Mouse (Mus musculus) fibroblast of lung, adult 2 months (primary cell): ENCODE results near the gene Tmem132b.

Experiments used
- DNase-seq: peaks from one replicate; pipeline ENCODE4 v3.0.0-alpha.2; 2011; ENCODE audit warnings: low read depth

The Tmem132b gene

GRCm38 (mm10) chr5:125675623-125676022, 144.0 kb downstream of the Tmem132b start:
- no peak for DNase-seq

GRCm38 (mm10) chr5:125676025-125676623, 144.6 kb downstream of the Tmem132b start:
- DNase-seq = no peak

DNA sequence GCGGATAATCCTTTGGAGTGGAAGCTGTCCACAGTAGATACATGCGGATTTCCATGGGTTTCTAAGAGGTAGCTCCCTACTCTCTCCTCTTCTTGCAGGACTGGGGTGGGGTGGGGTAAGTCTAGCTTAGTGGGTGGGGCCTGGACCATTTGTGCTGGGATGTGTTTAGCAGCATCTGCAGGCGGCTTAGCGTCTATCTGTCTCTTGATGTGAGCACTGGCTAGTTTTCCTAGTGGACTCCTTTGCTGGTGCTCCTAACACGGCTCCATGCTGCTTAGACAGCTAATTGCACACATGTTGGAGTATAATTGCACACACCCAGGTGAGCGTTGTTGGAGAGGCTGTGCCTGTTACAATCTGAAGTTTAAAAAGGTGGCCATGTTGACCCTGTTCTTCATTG, 149.3 kb downstream of the Tmem132b start:
- DNase-seq = no peak

- DNase-seq = no peak
Measured at GRCm38 (mm10) chr5:125683491-125683890, 151.9 kb downstream of the Tmem132b start.

DNA sequence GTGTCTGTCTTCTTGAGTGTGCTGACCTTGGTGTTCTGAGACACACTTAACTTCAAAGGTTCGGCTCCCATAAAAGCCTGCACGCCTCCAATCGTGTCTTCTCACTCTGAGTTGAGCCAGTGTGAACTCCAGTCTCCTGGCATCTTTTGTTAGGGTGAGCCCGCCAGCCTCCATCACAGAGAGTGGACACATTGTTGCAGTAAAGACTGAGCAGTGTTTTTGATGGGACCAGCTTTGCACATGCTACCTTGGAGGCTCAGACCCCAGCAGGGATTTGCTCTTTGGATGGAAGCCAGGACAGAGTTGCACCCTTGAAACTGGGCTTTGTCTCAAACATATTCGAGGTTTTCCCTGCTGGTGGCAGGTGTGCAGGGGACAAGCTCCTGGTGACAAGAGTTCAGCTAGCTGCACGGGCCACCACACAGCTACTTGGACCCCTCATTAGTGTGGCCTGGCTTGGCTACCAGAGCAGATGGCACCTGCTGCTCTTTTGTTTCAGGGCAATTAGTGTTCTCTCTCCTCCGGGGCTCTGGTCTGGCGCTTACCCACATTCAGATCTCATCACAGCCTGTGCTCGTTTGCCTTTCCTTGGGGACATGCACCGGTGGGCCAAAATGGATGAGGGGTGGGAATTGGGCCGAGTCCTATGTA, 154.2 kb downstream of the Tmem132b start:
- no peak for DNase-seq

DNA sequence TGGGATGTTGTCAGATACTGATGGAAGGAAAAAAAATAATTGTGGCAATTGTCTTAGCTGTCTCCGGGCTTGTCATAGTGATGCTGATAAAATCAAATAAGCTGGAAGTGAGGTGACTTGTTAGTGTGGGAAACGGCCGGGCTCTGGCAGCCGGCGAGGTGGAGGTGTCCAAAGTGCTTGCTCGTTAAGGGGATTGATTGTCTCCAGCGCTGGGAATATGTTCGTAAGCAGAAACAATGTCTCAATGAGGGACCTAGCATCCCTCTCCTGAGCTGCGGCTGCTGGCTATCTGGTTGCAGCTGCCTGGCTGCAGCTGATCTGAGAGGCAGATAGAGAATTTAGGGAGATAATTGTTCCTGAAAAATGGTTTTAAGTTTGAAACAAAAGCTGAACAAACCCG, 161.0 kb downstream of the Tmem132b start:
- no peak for DNase-seq

DNA sequence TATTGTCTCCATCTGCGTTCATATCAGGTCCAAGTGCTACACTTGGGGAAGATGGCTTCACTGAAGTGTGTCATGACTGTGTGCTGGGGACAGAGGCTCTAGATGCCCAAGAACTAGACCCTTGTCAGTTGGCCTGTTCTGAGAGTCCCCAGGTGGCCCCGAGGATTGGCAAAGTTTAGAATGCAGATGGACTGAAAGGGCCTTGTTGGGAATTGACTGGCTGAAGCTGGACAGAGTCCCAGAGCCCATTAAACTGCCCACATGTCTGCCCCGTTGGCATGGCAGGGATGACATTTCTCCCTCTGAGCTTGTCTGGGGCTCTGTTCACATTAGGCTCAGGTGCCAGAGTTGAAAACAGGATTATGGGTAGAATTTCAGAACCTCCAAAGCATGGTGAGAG, 167.8 kb downstream of the Tmem132b start:
- DNase-seq = no peak

DNA sequence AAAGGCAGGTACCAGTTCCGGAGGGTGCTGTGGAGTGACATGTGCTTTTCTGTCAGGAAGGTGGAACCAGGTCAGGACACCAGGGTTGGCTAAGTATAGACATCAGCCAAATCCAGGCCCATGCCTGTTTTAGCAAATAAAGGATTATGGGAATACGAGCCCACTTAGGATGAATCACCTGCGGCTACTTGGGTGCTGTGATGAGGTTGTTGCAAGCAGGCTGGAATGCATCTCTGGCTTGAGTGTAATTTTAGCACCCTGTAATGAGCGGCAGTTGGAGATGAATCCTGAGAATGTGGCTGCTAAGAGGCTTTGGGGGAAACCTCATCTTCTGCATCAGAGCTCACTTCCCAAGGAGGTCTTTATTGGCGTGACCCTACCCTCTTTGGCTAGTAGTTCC, 168.7 kb downstream of the Tmem132b start:
- no peak for DNase-seq

DNA sequence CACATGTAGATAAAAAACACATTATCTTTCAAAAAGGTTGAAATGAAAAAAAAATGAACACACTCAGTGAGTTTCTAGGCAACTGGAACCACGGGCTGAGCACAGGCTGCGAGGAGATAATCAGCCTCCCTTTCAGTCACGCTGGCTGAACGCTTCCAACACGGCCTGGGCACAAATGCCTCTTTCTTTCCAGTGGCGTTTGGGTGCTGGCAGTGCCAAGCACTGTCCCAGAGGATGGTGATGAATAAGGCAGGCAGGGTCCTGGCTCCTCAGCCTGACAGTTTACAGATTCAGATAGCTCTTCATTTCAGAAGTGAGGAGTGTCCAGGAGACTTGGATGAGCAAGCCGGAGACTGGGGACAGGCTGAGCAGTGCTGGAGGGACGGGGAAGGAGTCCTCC, 173.8 kb downstream of the Tmem132b start:
- DNase-seq = no peak

DNA sequence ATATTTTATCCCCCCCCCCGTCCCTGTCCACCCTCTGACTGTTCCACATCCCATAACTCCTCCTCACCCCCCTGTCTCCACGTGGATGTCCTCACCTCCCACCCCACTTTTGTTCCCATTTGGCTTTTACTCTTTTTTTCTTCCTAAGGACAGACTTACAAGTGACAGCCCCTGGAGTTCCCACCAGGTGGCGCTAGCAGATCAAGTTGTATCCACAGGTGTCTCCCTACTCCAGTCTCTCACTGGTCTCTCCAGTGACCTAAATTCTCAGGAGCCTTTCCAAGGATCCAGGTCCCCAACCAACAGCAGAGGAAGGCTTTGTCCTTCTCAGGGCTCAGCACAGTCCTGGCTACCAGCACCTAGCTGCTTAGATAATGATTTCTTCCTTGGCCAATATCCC, 177.6 kb downstream of the Tmem132b start:
- DNase-seq = no peak

DNA sequence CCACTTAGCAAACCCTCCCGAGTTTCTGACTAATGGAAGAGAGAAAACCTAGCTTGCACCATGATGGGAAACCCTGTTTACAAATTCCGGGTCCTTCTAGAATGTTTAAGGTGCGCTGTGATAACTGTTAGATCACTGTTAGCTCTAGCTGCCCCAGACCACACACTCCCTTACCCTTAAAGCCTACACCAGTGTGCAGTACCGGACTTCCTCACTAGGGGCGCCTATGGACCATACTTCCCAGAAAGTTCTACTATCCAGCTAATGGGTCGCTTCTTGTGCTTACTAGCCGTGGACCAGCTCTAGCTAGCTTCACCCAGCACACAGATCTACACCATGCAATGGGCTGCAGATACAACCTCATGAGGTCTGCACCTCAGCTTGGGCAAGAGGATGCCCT, 195.2 kb downstream of the Tmem132b start:
- no peak for DNase-seq

DNA sequence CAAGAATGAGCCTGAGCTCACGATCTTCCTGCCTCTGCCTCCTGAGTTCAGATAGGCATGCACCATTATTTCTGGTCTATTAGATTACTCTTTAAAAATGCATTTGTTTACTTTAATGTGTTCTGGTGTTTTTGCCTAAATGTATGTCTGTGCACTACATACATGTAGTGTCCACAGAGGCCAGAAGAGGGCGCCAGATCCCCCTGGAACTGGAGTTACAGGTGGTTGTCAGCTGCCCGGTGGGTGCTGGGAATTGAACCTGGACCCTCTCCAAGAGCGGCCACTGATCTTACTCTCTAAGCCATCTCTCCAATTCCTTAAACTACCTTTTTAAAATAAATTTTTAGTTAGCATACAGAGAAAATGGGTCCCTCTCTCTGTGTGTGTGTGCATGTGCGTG, 195.9 kb downstream of the Tmem132b start:
- no peak for DNase-seq

GRCm38 (mm10) chr5:125727936-125728335, 196.4 kb downstream of the Tmem132b start:
- DNase-seq = no peak

DNA sequence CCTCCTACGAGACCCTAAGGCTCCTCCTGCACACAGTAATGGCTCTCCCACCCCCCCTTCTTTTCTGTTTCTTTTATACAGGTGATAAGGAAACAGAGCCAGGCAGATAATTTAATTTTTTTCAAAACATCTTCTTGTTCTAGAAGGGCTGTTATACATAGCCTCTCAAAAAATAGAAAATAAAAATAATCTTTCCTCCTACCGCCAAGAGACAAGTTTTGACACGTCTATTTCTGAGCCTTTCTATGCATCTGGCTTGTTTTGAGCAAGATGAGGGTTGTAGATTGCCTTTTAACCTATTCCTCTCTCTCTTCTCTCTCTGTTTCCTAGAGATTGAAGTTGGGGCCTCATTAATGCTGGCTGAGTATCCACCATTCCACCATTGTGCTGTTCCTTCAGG, 196.9 kb downstream of the Tmem132b start:
- no peak for DNase-seq

DNA sequence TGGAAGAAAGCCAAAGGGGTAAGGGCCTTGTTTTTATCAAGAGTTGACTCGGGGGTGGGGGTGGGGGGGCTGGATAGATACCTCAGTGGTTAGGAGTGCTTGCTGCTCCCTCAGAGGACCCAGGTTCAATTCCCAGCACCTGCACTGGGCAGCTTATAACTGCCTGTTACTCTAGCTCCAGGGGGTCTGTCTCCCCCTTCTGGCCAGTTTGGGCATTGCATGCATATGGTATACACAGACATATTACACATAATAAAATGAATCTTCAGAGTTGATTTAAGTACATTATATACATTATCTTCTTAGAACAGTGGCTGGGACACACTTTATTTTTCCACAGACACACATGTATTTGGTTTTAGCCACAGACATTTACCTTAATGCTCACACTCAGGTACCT, 202.2 kb downstream of the Tmem132b start:
- no peak for DNase-seq

DNA sequence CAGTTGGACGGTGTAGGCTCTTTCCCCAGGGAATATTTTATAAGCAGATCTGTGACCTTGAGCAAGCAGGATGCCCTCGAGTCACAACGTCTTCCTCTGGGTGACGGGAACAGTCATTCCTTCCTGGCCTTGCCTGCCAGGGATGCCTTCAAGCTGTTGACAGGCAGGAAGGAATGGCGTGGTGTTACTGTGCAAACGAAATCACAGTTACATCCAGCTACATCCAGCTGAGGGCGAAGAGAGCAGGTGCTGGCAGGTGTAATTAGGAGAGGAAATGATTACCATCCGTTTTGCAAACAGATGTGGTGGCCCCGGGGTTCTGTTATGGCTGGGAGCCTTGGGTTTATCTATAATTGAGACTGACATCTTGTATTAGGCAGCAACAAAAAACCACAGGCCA, 205.5 kb downstream of the Tmem132b start:
- DNase-seq = no peak

DNA sequence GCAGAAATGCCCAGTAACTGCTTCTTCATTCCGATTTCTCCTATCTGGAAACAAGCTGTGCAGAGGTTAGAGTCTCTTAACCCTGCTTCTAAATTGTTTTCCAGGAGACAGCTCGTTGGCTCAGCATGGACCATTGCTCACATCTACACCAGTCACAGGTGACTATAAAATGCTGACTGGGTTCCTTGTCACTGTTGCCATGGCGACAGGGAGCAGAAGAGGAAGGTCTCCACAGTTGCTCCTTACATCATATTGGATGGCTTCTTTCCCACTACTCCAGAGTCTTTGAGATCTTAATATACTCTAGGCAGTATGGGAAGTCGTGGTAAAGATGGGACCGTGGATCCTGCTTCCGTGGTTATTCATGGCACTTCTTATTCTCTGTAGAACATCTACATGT, 211.9 kb downstream of the Tmem132b start:
- DNase-seq = no peak

GRCm38 (mm10) chr5:125745727-125746126, 214.2 kb downstream of the Tmem132b start:
- no peak for DNase-seq

DNA sequence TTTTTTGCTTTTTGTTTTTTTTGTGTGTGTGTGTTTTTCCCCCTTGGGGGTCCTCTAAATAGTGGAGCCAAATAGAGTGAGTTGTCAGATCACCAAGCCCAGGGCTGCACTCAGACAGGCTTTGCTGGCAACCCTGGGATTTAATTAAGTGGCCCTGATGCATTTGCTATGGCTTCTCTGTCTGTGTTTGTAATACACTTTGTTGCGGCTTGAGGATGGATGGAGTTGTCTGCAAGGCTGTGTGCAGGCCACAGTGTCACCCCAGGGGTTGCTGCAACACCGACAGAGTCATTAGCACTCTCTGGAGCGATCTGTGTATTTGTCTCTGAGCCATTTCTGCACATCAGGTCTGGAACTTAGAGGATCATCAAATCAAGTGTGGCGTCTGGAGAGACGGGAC, 219.9 kb downstream of the Tmem132b start:
- no peak for DNase-seq

- DNase-seq = no peak
Measured at GRCm38 (mm10) chr5:125752546-125752945, 221.0 kb downstream of the Tmem132b start.

DNA sequence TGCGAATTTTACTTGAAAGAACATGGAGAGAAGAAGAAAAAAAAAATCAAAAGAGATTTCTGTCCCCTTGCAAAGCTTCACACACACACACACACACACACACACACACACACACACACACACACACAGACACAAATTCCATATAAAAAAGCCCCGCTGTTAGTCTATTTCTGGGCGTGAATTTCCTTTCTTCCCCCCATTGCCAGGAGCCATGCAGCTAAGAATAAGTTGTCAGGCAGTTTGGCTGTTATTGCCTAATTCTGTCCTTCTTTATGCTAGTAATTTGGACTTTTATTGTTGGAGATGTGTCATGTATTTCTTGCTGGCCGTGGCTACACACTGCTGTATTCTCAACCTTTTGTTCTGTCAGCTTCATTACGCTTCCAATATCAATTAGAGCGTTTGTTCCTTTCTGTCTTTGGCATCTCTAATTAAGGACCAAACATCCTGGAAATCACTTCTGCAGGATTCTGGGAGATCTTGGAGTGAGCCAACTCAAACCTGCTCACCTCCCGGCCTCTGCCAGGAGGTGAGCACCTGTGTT, 225.5 kb downstream of the Tmem132b start:
- DNase-seq = no peak

DNA sequence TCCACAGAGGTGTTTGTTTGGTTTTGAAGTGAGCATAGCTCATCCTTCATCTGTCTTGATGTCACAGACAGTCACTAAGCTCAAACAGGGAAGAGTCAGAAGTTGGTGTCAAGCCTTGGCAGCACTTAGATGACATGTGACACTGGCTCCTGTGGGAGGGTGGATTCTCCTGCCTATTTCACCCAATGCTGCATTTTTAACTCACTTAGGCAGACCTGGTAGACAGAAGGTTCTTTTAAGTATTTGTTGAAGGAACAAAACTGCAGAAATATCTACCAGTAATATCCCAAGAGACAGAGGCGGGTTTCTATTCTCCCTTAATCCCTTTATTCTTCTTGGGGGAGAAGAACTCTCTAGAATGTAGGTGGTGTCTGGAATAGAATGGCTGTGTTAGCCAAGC, 226.9 kb downstream of the Tmem132b start:
- no peak for DNase-seq

DNA sequence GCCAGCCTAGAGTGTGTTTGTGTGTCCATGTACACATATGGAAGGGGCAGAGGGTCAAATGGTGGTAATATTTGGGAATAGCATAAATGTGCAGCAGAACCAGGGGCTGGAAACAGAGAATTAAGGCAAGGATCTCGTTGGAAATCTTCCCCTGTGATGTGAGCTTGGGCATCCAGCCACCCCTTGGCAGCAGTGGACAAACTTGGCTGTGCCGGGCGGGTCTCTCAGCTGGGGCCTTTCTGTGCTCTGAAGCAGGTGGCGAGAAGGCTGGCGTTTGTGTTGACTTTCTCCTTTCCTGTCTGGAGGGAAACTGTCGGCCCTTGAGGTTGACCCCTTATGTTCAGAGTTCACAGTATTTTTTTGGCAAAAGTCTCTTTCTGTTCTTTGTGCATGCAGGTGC, 235.4 kb downstream of the Tmem132b start:
- DNase-seq = no peak

GRCm38 (mm10) chr5:125767950-125768349, 236.4 kb downstream of the Tmem132b start:
- no peak for DNase-seq
